7 mouse cellular contexts compared by ENCODE assay signal in the genomic region with DNA sequence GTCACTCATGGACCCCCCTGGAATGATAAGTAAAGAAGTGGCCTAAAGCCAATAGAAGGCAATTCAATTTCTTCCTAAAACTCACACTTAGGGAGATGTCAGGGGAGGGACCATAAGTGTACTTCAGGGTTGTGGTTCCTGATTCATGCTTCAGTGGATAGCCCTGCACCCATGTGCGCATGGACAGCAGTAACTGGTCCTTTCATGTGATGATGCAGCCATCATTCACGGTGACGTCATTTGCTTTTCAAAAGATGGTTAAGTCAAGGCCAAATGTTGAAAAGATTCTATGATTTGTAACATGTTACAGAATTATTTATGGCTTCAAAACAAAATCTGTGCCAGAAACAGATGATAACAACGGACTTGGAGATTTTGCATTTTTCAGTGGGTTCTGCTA.
"Had no signal": no experiment of that assay in that cellular context is flagged by ENCODE, and none has a peak within 500 bp of the region (broad histone marks: within the 10 kb centered on the region; RNA-seq: fewer than 3 reads in every experiment).

No protein-coding gene starts in this region.

- DNase-seq: lung, adult 2 months; lung, postnatal 14 days; lung, postnatal 36 days; right cerebral cortex, postnatal 14 days; thymus, adult 2 months; thymus, postnatal 25 days; thymus, postnatal 4 days had no signal
